ENCODE assay signal across 10 mouse cellular contexts in the genomic region with DNA sequence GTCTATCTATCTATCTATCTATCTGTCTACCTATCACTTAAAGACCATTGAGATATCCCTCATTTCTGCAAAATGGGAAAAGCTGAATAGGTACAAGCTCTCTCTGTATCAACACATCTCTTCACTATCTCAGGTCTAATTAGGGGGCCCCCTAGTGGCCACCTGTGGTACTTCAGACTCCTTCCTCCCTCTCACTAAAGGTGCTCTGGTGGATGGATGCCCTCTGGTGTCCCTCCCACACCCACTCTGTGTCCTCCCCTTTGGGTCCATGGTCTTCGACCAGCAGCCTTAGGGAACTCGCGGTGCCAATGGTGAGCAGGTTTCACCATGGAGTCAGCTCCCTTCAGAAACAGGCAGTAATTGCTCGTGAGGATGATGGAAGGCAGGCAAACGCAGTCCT. TPM values are rescaled to one million over a fixed set of nuclear protein-coding genes. Genes with fewer than 3 reads are reported as not detected.
DNase-seq lines count a peak whose midpoint lies in the region; ATAC-seq lines count a peak whose summit lies in the region.
"Had no signal": no experiment of that assay in that cellular context is flagged by ENCODE, and none has a peak within 500 bp of the region (broad histone marks: within the 10 kb centered on the region; RNA-seq: fewer than 3 reads in every experiment).

No protein-coding gene starts in this region.

- H3K9me3 ChIP-seq in neural tube, embryonic 11.5 days (ENCODE audit: control insufficient read depth, low read length): no peaks in the 10 kb centered on the region
- H3K9me3 ChIP-seq: embryonic facial prominence, embryonic 15.5 days; limb, embryonic 15.5 days had no signal

- 50% methylated on average over 5 of the region's 5 CpGs for WGBS in neural tube, embryonic 11.5 days

- ATAC-seq in neural tube, embryonic 11.5 days (ENCODE audit: insufficient read depth, low FRiP score, low TSS enrichment): no peak

- H3K36me3 ChIP-seq in neural tube, embryonic 11.5 days (ENCODE audit: control insufficient read depth, insufficient read depth, low read length): no peaks in the 10 kb centered on the region
- H3K36me3 ChIP-seq: embryonic facial prominence, embryonic 15.5 days; limb, embryonic 15.5 days had no signal

- no peak overlapping the region for H3K4me3 ChIP-seq in neural tube, embryonic 11.5 days (ENCODE audit: low read depth, low read length)
- H3K4me3 ChIP-seq: embryonic facial prominence, embryonic 15.5 days; limb, embryonic 15.5 days had no signal

- H3K9ac ChIP-seq in neural tube, embryonic 11.5 days (ENCODE audit: low read length): no peak overlapping the region
- H3K9ac ChIP-seq: embryonic facial prominence, embryonic 15.5 days; limb, embryonic 15.5 days had no signal

- no peaks in the 10 kb centered on the region for H3K4me1 ChIP-seq in neural tube, embryonic 11.5 days (ENCODE audit: control insufficient read depth, insufficient read depth, low read length)

- peak; percentile 34 to 52 for DNase-seq in heart, postnatal 14 days
- no peak for DNase-seq in heart, adult 11 months
- peak; percentile 88 to 90 for DNase-seq in B cell, adult 2 months
- peak; percentile 70 for DNase-seq in ZHBTc4 (ENCODE audit: low read depth, low spot score)
- DNase-seq in cerebellum, postnatal 36 days: peak; percentile 83 to 84
- peak; percentile 66 for DNase-seq in kidney, postnatal 14 days
- DNase-seq in neural tube, embryonic 11.5 days (ENCODE audit: low spot score): peak; percentile 38
- peak; percentile 70 to 76 for DNase-seq in thymus, postnatal 36 days

- no peaks in the 10 kb centered on the region for H3K27me3 ChIP-seq in neural tube, embryonic 11.5 days (ENCODE audit: control insufficient read depth, insufficient read depth, low read length)
- H3K27me3 ChIP-seq: embryonic facial prominence, embryonic 15.5 days; limb, embryonic 15.5 days had no signal

- H3K27ac ChIP-seq in neural tube, embryonic 11.5 days (ENCODE audit: low read depth, low read length): no peak overlapping the region
- H3K27ac ChIP-seq: limb, embryonic 15.5 days had no signal

- intact Hi-C loops in heart, postnatal 14 days (cut with DNase I): no loop called here

- H3K4me2 ChIP-seq in neural tube, embryonic 11.5 days (ENCODE audit: low read depth): no peak overlapping the region
- H3K4me2 ChIP-seq: embryonic facial prominence, embryonic 15.5 days; limb, embryonic 15.5 days had no signal

RNA-seq across cellular contexts. Expression of a gene that starts 7.1 kb away (rescaled TPM):
- total RNA-seq in heart, postnatal 14 days (2021): under 1 TPM; 0.81 to 0.93 TPM
- polyA plus RNA-seq in neural tube, embryonic 11.5 days (2014; fragmentation: Nextera tagmentation; extraction: Ambion mirVana): 11.9 and 13.8 TPM in 2 replicates
